Mouse (Mus musculus) midbrain, embryonic 13.5 days (tissue): Measurements from ENCODE around the gene Tmod2. TPM values are rescaled to one million over a fixed set of nuclear protein-coding genes. Genes with fewer than 3 reads are reported as not detected.
"Not testable (repeated sequence)": the region's sequence is repeated elsewhere in the genome, so short reads cannot be mapped to it uniquely, and the experiment has no call there.

Experiments used
- ATAC-seq: fragments of 200-750 bp; cut with Nextera tagmentation; 2 replicates; pipeline ENCODE4 v1.8.0; 2017; ENCODE audit warnings: mild to moderate bottlenecking, moderate TSS enrichment, moderate library complexity
- H3K27ac ChIP-seq: fragments of 300-500 bp; sonication (generic); 2 replicates; pipeline ENCODE4 v1.5.1; 2015; ENCODE audit warnings: inconsistent platforms, mild to moderate bottlenecking, moderate library complexity
- H3K27me3 ChIP-seq: fragments of 300-500 bp; sonication (generic); 2 replicates; pipeline ENCODE4 v1.6.1; 2015; ENCODE audit warnings: mild to moderate bottlenecking, inconsistent platforms
- H3K36me3 ChIP-seq: fragments of 300-500 bp; sonication (generic); 2 replicates; pipeline ENCODE4 v1.6.1; 2015; ENCODE audit warnings: mild to moderate bottlenecking, inconsistent platforms
- H3K4me1 ChIP-seq: fragments of 300-500 bp; sonication (generic); replicated peaks from 2 replicates; pipeline ENCODE4 v1.6.1; 2015; ENCODE audit warnings: inconsistent platforms
- H3K4me2 ChIP-seq: fragments of 300-500 bp; sonication (generic); replicated peaks from 2 replicates; pipeline ENCODE4 v1.6.1; 2015; ENCODE audit warnings: moderate library complexity, mild to moderate bottlenecking, inconsistent platforms
- H3K4me3 ChIP-seq: fragments of 300-500 bp; sonication (generic); replicated peaks from 2 replicates; pipeline ENCODE4 v1.5.1; 2015; ENCODE audit warnings: mild to moderate bottlenecking, inconsistent platforms
- H3K9ac ChIP-seq: fragments of 300-500 bp; sonication (generic); replicated peaks from 2 replicates; pipeline ENCODE4 v1.6.1; 2015; ENCODE audit warnings: mild to moderate bottlenecking, inconsistent platforms
- H3K9me3 ChIP-seq: fragments of 300-500 bp; sonication (generic); 2 replicates; pipeline ENCODE4 v1.6.1; 2016; ENCODE audit warnings: mild to moderate bottlenecking, inconsistent platforms
- WGBS: fragments of 180-500 bp; shearing (Covaris S2); methylation state at CpG from one replicate; pipeline ENCODE4 v1.1.7; 2015; 5-methylcytosine and 5-hydroxymethylcytosine counted together
- polyA plus RNA-seq: library from polyadenylated mRNA; unstranded; fragments of >200 nt; fragmentation: Nextera tagmentation; extraction: Ambion mirVana; gene quantifications from 2 replicates; pipeline ENCODE4 v1.2.1, GENCODE M21; 2015

The Tmod2 gene
- 190 and 217 TPM in 2 replicates for polyA plus RNA-seq

- Histone ChIP-seq H3K36me3 (peaks cover 3% of the 10 kb centered on the region; the same call in 1 of the 2 replicates), H3K9ac (peak within 1 kb of the TSS; percentile 86), H3K4me2 (peak within 1 kb of the TSS; percentile 67), H3K4me3 (peak within 1 kb of the TSS; percentile 92), H3K27me3 (no peaks in the 10 kb centered on the region), H3K27ac (peak within 1 kb of the TSS; percentile 94), H3K9me3 (no peaks in the 10 kb centered on the region), H3K4me1 (peaks cover 14% of the 10 kb centered on the region)
- under 1% methylated on average over 71 of the region's 74 CpGs for WGBS
- ATAC-seq, result peak; percentile 94
These were observed at the start of gene Tmod2 for GRCm38 (mm10) chr9:75610571-75611493. Gene Tmod2, minus strand, starts transcription at chr9:75611325.

GRCm38 (mm10) chr9:75660917-75661316 is 49.8 kb upstream of the Tmod2 start:
- Histone ChIP-seq H3K4me3 (no peak overlapping the region), H3K27ac (no peak overlapping the region), H3K9me3 (no peaks in the 10 kb centered on the region), H3K36me3 (peaks cover 74% of the 10 kb centered on the region), H3K9ac (no peak overlapping the region), H3K4me1 (no peaks in the 10 kb centered on the region), H3K27me3 (no peaks in the 10 kb centered on the region), H3K4me2 (no peak overlapping the region)
- ATAC-seq, result no peak
- WGBS, result 93% methylated on average over 8 of the region's 8 CpGs

GRCm38 (mm10) chr9:75656456-75656855 is 45.3 kb upstream of the Tmod2 start:
- H3K36me3 ChIP-seq, result peaks cover 79% of the 10 kb centered on the region
- not testable (repeated sequence) for H3K9ac ChIP-seq, ATAC-seq, H3K9me3 ChIP-seq, H3K27me3 ChIP-seq, H3K4me2 ChIP-seq, H3K27ac ChIP-seq, H3K4me1 ChIP-seq, H3K4me3 ChIP-seq
- 89% methylated on average over 3 of the region's 3 CpGs for WGBS

- peak; percentile 77 for ATAC-seq
- Histone ChIP-seq H3K36me3 (peaks cover 81% of the 10 kb centered on the region), H3K27ac (no peak overlapping the region), H3K4me2 (no peak overlapping the region), H3K27me3 (no peaks in the 10 kb centered on the region), H3K4me3 (no peak overlapping the region), H3K4me1 (peaks cover 8% of the 10 kb centered on the region; the same call in 1 of the 2 replicates), H3K9me3 (no peaks in the 10 kb centered on the region), H3K9ac (no peak overlapping the region)
- 60% methylated on average over 12 of the region's 12 CpGs for WGBS
These were observed 43.1 kb upstream of the Tmod2 start for GRCm38 (mm10) chr9:75653981-75654911.

- WGBS, result 72% methylated on average over 3 of the region's 3 CpGs
- ATAC-seq, result no peak
These were observed 34.3 kb upstream of the Tmod2 start for GRCm38 (mm10) chr9:75645405-75645804.

GRCm38 (mm10) chr9:75634226-75634625 is 23.1 kb upstream of the Tmod2 start:
- Histone ChIP-seq H3K4me1 (peaks cover 7% of the 10 kb centered on the region; the same call in 1 of the 2 replicates), H3K27ac (no peak overlapping the region), H3K9me3 (no peaks in the 10 kb centered on the region), H3K27me3 (no peaks in the 10 kb centered on the region), H3K4me3 (no peak overlapping the region), H3K9ac (no peak overlapping the region), H3K36me3 (no peaks in the 10 kb centered on the region), H3K4me2 (no peak overlapping the region)
- ATAC-seq, result no peak
- 82% methylated on average over 4 of the region's 4 CpGs for WGBS

More at GRCm38 (mm10) chr9:75645405-75645804, 34.3 kb upstream of the Tmod2 start:
- H3K9ac ChIP-seq, result no peak overlapping the region
- peaks cover 86% of the 10 kb centered on the region for H3K36me3 ChIP-seq
- no peak overlapping the region for H3K4me3 ChIP-seq
- no peaks in the 10 kb centered on the region for H3K4me1 ChIP-seq
- no peaks in the 10 kb centered on the region for H3K27me3 ChIP-seq
- no peaks in the 10 kb centered on the region for H3K9me3 ChIP-seq
- H3K4me2 ChIP-seq, result no peak overlapping the region
- no peak overlapping the region for H3K27ac ChIP-seq

- Histone ChIP-seq H3K27me3 (no peaks in the 10 kb centered on the region), H3K27ac (no peak overlapping the region), H3K9me3 (no peaks in the 10 kb centered on the region), H3K9ac (no peak overlapping the region), H3K4me2 (no peak overlapping the region), H3K4me3 (no peak overlapping the region), H3K4me1 (peaks cover 7% of the 10 kb centered on the region; the same call in 1 of the 2 replicates), H3K36me3 (no peaks in the 10 kb centered on the region)
- 92% methylated on average over 8 of the region's 8 CpGs for WGBS
- no peak for ATAC-seq
These were observed 22.5 kb upstream of the Tmod2 start for GRCm38 (mm10) chr9:75633603-75634002.

GRCm38 (mm10) chr9:75632902-75633301 is 21.8 kb upstream of the Tmod2 start:
- no peaks in the 10 kb centered on the region for H3K36me3 ChIP-seq
- H3K27ac ChIP-seq, result 0 out of 2 replicates have a peak overlapping the region, but pooled peaks have one; percentile 4
- 17% methylated on average over 1 of the region's 1 CpGs for WGBS
- no peaks in the 10 kb centered on the region for H3K9me3 ChIP-seq
- no peaks in the 10 kb centered on the region for H3K27me3 ChIP-seq
- H3K4me1 ChIP-seq, result peaks cover 7% of the 10 kb centered on the region; the same call in 1 of the 2 replicates
- H3K4me2 ChIP-seq, result no peak overlapping the region
- no peak overlapping the region for H3K9ac ChIP-seq
- H3K4me3 ChIP-seq, result no peak overlapping the region
- ATAC-seq, result no peak; the same call in 1 of the 2 replicates

GRCm38 (mm10) chr9:75632111-75632510 is 21.0 kb upstream of the Tmod2 start:
- Histone ChIP-seq H3K9me3 (no peaks in the 10 kb centered on the region), H3K27ac (peak overlapping the region; percentile 4; the same call in 1 of the 2 replicates), H3K27me3 (no peaks in the 10 kb centered on the region), H3K4me2 (no peak overlapping the region), H3K9ac (0 out of 2 replicates have a peak overlapping the region, but pooled peaks have one; percentile 1), H3K4me3 (no peak overlapping the region), H3K4me1 (peaks cover 7% of the 10 kb centered on the region; the same call in 1 of the 2 replicates), H3K36me3 (no peaks in the 10 kb centered on the region)
- ATAC-seq, result no peak; the same call in 1 of the 2 replicates
- 50% methylated on average over 10 of the region's 10 CpGs for WGBS

GRCm38 (mm10) chr9:75630823-75631454 is 19.8 kb upstream of the Tmod2 start:
- Histone ChIP-seq H3K27me3 (peaks cover 2% of the 10 kb centered on the region; the same call in 1 of the 2 replicates), H3K9me3 (no peaks in the 10 kb centered on the region), H3K4me1 (peaks cover 7% of the 10 kb centered on the region; the same call in 1 of the 2 replicates), H3K36me3 (no peaks in the 10 kb centered on the region), H3K9ac (no peak overlapping the region), H3K27ac (no peak overlapping the region), H3K4me3 (no peak overlapping the region), H3K4me2 (no peak overlapping the region)
- no peak for ATAC-seq
- WGBS, result 83% methylated on average over 8 of the region's 8 CpGs

- under 1% methylated on average over 14 of the region's 14 CpGs for WGBS
- H3K27me3 ChIP-seq, result peaks cover 9% of the 10 kb centered on the region
- H3K4me3 ChIP-seq, result peak overlapping the region; percentile 75
- H3K36me3 ChIP-seq, result no peaks in the 10 kb centered on the region
- H3K4me1 ChIP-seq, result peaks cover 6% of the 10 kb centered on the region
- ATAC-seq, result no peak
- H3K9me3 ChIP-seq, result no peaks in the 10 kb centered on the region
- peak overlapping the region; percentile 79 for H3K4me2 ChIP-seq
- peak overlapping the region; percentile 95 for H3K27ac ChIP-seq
- H3K9ac ChIP-seq, result peak overlapping the region; percentile 91
These were observed 15.1 kb upstream of the Tmod2 start for GRCm38 (mm10) chr9:75626308-75626604.
